Mouse (Mus musculus) 3134 (cell line): ENCODE results near the gene Trem1.

ENCODE experiments used
- DNase-seq: peaks from one replicate; pipeline ENCODE4 v3.0.0-alpha.2; 2011; ENCODE audit warnings: low spot score; ENCODE audit not compliant: insufficient read length; ENCODE audit errors: extremely low read depth

Gene Trem1

GRCm38 (mm10) chr17:48267591-48267990 lies 35.0 kb downstream of the Trem1 start:
- DNase-seq = no peak

GRCm38 (mm10) chr17:48268276-48268675 lies 35.7 kb downstream of the Trem1 start:
- DNase-seq = no peak

- DNase-seq = no peak
Measured at GRCm38 (mm10) chr17:48269833-48270232, 37.3 kb downstream of the Trem1 start.

GRCm38 (mm10) chr17:48272158-48272557 lies 39.6 kb downstream of the Trem1 start:
- DNase-seq = no peak

GRCm38 (mm10) chr17:48272598-48272997 lies 40.0 kb downstream of the Trem1 start:
- no peak for DNase-seq

GRCm38 (mm10) chr17:48274098-48274497 lies 41.5 kb downstream of the Trem1 start:
- no peak for DNase-seq

GRCm38 (mm10) chr17:48274885-48275284 lies 42.3 kb downstream of the Trem1 start:
- DNase-seq = peak; percentile 44

- DNase-seq = no peak
Measured at GRCm38 (mm10) chr17:48275736-48276135, 43.2 kb downstream of the Trem1 start.

- no peak for DNase-seq
Measured at GRCm38 (mm10) chr17:48278381-48278780, 45.8 kb downstream of the Trem1 start.

- no peak for DNase-seq
Measured at GRCm38 (mm10) chr17:48279002-48279401, 46.4 kb downstream of the Trem1 start.

GRCm38 (mm10) chr17:48280943-48281738 lies 48.6 kb downstream of the Trem1 start:
- DNase-seq = no peak

GRCm38 (mm10) chr17:48281739-48282085 lies 49.1 kb downstream of the Trem1 start:
- DNase-seq = no peak

- no peak for DNase-seq
Measured at GRCm38 (mm10) chr17:48286765-48287164, 54.2 kb downstream of the Trem1 start.

- DNase-seq = no peak
Measured at GRCm38 (mm10) chr17:48287276-48287675, 54.7 kb downstream of the Trem1 start.

- no peak for DNase-seq
Measured at GRCm38 (mm10) chr17:48293500-48294194, 61.1 kb downstream of the Trem1 start.
